Mouse (Mus musculus): Measurements from ENCODE around the gene Olfr1058.

- TF ChIP-seq CTCF (IDR thresholded peaks at IDR 0.05; ENCODE audit: low read depth, low read length) (no peak), POLR2A (IDR thresholded peaks at IDR 0.05; ENCODE audit: insufficient read depth, low read length) (no peak), EP300 (IDR thresholded peaks at IDR 0.05; ENCODE audit: insufficient read depth, low read depth, low read length) (no peak)
These were observed 26.0 kb downstream of the Olfr1058 start, which contains the start of gene Olfr1056 for GRCm38 (mm10) chr2:86362369-86362768.
